Mouse (Mus musculus) myocyte (in vitro differentiated cells): ENCODE data around the gene Elovl3. TPM values are rescaled to one million over a fixed set of nuclear protein-coding genes. Genes with fewer than 3 reads are reported as not detected.
A peak's percentile ranks its signal among the peaks of the same experiment; 100 is the strongest.
"Not testable (repeated sequence)": the region's sequence is repeated elsewhere in the genome, so short reads cannot be mapped to it uniquely, and the experiment has no call there.

Source experiments
- H3K27me3 ChIP-seq: one replicate; pipeline ENCODE4 v1.6.1; 2011; ENCODE audit not compliant: control insufficient read depth, insufficient read depth, insufficient read length
- H3K36me3 ChIP-seq: one replicate; pipeline ENCODE4 v1.6.1; 2011; ENCODE audit not compliant: control insufficient read depth, insufficient read depth
- H3K4me2 ChIP-seq: one replicate; pipeline ENCODE4 v1.6.1; 2011; ENCODE audit warnings: low read depth, control low read depth
- H3K4me3 ChIP-seq: one replicate; pipeline ENCODE4 v1.5.1; 2011; ENCODE audit warnings: mild to moderate bottlenecking, control low read depth, moderate library complexity
- H3K79me2 ChIP-seq: one replicate; pipeline ENCODE4 v1.6.1; 2011; ENCODE audit not compliant: control insufficient read depth, insufficient read depth
- H3ac ChIP-seq: one replicate; pipeline ENCODE4 v1.6.1; 2011; ENCODE audit not compliant: control insufficient read depth, insufficient read length
- CEBPB ChIP-seq: IDR thresholded peaks from 2 replicates; pipeline ENCODE4 v1.6.1; 2011; ENCODE audit warnings: mild to moderate bottlenecking, moderate library complexity; ENCODE audit not compliant: poor library complexity, insufficient read depth, severe bottlenecking
- E2F4 ChIP-seq: IDR thresholded peaks from one replicate; pipeline ENCODE4 v1.6.1; 2011; ENCODE audit warnings: mild to moderate bottlenecking, control low read depth, moderate library complexity; ENCODE audit not compliant: insufficient read depth
- MAX ChIP-seq: IDR thresholded peaks from one replicate; pipeline ENCODE4 v1.6.1; 2011; ENCODE audit warnings: low read depth, mild to moderate bottlenecking, control low read depth
- MYOD1 ChIP-seq, 3 experiments: IDR thresholded peaks; one replicate each; pipeline ENCODE4 v1.6.1; 2011; ENCODE audit warnings: control low read depth in 2 of 3, low read depth in 2 of 3, mild to moderate bottlenecking in 2 of 3, moderate library complexity in 1 of 3; ENCODE audit not compliant: insufficient read length in 2 of 3, control insufficient read depth in 1 of 3
- MYOG ChIP-seq, 3 experiments: IDR thresholded peaks; one replicate each; pipeline ENCODE4 v1.6.1; 2011; ENCODE audit warnings: control low read depth in 2 of 3, low read depth in 2 of 3, mild to moderate bottlenecking in 2 of 3; ENCODE audit not compliant: insufficient read length in 2 of 3, control insufficient read depth in 1 of 3, insufficient read depth in 1 of 3
- POLR2A ChIP-seq: IDR thresholded peaks from one replicate; pipeline ENCODE4 v1.6.1; 2011; ENCODE audit warnings: low read depth, mild to moderate bottlenecking, control low read depth, moderate library complexity; ENCODE audit not compliant: insufficient read length
- POLR2AphosphoS2 ChIP-seq: IDR thresholded peaks from one replicate; pipeline ENCODE4 v1.6.1; 2011; ENCODE audit warnings: low read depth, control low read depth; ENCODE audit not compliant: insufficient read length
- REST ChIP-seq: IDR thresholded peaks from one replicate; pipeline ENCODE4 v1.6.1; 2011; ENCODE audit warnings: mild to moderate bottlenecking, control low read depth, moderate library complexity; ENCODE audit not compliant: insufficient read depth, insufficient read length
- SRF ChIP-seq: IDR thresholded peaks from one replicate; pipeline ENCODE4 v1.6.1; 2011; ENCODE audit warnings: low read depth; ENCODE audit not compliant: control insufficient read depth, insufficient read length
- TCF12 ChIP-seq: IDR thresholded peaks from one replicate; pipeline ENCODE4 v1.6.1; 2011; ENCODE audit warnings: mild to moderate bottlenecking, control low read depth; ENCODE audit not compliant: poor library complexity, insufficient read depth, severe bottlenecking
- TCF3 ChIP-seq: IDR thresholded peaks from one replicate; pipeline ENCODE4 v1.6.1; 2011; ENCODE audit warnings: low read depth, control low read depth; ENCODE audit not compliant: insufficient read length
- USF1 ChIP-seq: IDR thresholded peaks from one replicate; pipeline ENCODE4 v1.6.1; 2011; ENCODE audit warnings: low read depth, mild to moderate bottlenecking, control low read depth, moderate library complexity
- polyA plus RNA-seq: library from polyadenylated mRNA; unstranded; fragments of >200 nt; fragmentation: generic; extraction: Trizol; gene quantifications from one replicate; pipeline ENCODE4 v1.2.1, GENCODE M21; 2012; ENCODE audit warnings: missing spikeins

Gene Elovl3
- polyA plus RNA-seq, 1 experiment = 0.50 TPM

- peak within 1 kb of the TSS; percentile 34 for H3K4me3 ChIP-seq
- H3K79me2 ChIP-seq = peaks cover 3% of the 10 kb centered on the region
- H3K27me3 ChIP-seq = no peaks in the 10 kb centered on the region
- peak within 1 kb of the TSS; percentile 98 for H3K4me2 ChIP-seq
- no peaks in the 10 kb centered on the region for H3K36me3 ChIP-seq
- no peak for TF ChIP-seq E2F4
- TF ChIP-seq MYOD1 (IDR thresholded peaks at IDR 0.05; ENCODE audit: control insufficient read depth in 1 of 3, insufficient read length in 2 of 3, low read depth in 2 of 3) = peak in 1 of 3 experiments; percentile 2
- TF ChIP-seq MYOG (IDR thresholded peaks at IDR 0.05; ENCODE audit: control insufficient read depth in 1 of 3, insufficient read depth in 1 of 3, insufficient read length in 2 of 3, low read depth in 2 of 3) = peak in 2 of 3 experiments; percentile 41 to 60
- H3ac ChIP-seq = peak within 1 kb of the TSS; percentile 43
These were observed 16.0 kb downstream of the Elovl3 start, which contains the start of gene Pitx3 for GRCm38 (mm10) chr19:46147511-46148371. Gene Pitx3, minus strand, starts transcription at chr19:46148326.

DNA sequence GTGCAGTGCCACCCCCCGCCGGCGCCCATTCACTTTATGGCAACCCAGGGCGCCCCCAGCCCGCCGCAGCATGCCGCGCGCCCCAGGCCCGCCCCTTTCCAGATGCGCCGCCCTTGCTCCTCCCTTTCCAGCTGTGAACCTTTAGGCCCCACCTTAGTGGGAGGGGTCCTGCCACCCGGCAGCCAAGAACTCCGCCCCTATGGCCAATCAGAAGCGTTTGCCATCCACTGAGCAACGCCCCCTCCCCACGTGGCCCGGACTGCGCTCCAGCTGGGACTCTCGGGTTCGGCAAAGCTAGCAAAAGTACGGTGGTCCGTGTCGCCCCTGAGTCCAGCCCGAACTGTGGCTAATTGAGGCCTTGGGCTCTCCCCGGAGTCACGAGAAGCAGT is 16.7 kb downstream of the Elovl3 start:
- no peaks in the 10 kb centered on the region for H3K27me3 ChIP-seq
- H3K79me2 ChIP-seq = peaks cover 9% of the 10 kb centered on the region
- peak overlapping the region; percentile 34 for H3K4me3 ChIP-seq
- TF ChIP-seq USF1 (peak; percentile 86), E2F4 (no peak), POLR2AphosphoS2 (no peak), MYOD1 (IDR thresholded peaks at IDR 0.05; ENCODE audit: control insufficient read depth in 1 of 3, insufficient read length in 2 of 3, low read depth in 2 of 3) (no peak), POLR2A (peak; percentile 49), MAX (no peak)
- peak overlapping the region; percentile 98 for H3K4me2 ChIP-seq
- peak overlapping the region; percentile 43 for H3ac ChIP-seq
- H3K36me3 ChIP-seq = no peaks in the 10 kb centered on the region

DNA sequence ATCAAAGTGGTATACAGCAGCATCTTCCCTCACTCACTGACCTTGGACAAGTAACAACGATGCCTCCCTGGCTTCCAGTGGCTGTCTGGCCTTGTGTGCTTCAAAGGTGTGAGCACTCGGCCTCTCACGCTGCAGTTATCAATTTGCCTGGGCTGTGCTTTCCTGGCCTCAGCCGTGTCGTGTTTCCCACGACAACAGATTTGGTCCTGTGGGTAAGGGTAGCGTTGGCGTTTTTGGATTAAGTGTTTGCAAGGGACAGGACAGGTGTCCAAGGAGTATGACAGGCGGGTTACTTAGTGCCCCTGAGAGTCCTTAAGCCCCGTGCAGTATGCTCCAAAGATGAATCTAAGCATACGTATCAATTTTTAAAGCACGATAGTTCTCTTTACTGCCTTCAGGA is 17.4 kb downstream of the Elovl3 start:
- H3K4me2 ChIP-seq = peak overlapping the region; percentile 98
- no peaks in the 10 kb centered on the region for H3K36me3 ChIP-seq
- TF ChIP-seq MAX = no peak
- TF ChIP-seq MYOD1 (IDR thresholded peaks at IDR 0.05; ENCODE audit: control insufficient read depth in 1 of 3, insufficient read length in 2 of 3, low read depth in 2 of 3) = peak in 1 of 3 experiments; percentile 26
- TF ChIP-seq SRF = no peak
- no peak for TF ChIP-seq USF1
- TF ChIP-seq MYOG (IDR thresholded peaks at IDR 0.05; ENCODE audit: control insufficient read depth in 1 of 3, insufficient read depth in 1 of 3, insufficient read length in 2 of 3, low read depth in 2 of 3) = no peak
- H3K4me3 ChIP-seq = peak overlapping the region; percentile 34
- H3ac ChIP-seq = no peak overlapping the region
- H3K79me2 ChIP-seq = peaks cover 17% of the 10 kb centered on the region
- no peaks in the 10 kb centered on the region for H3K27me3 ChIP-seq

- Histone ChIP-seq H3K4me2 (peak within 1 kb of the TSS; percentile 90), H3K36me3 (no peaks in the 10 kb centered on the region), H3K27me3 (no peaks in the 10 kb centered on the region), H3K79me2 (peaks cover 48% of the 10 kb centered on the region), H3ac (peak within 1 kb of the TSS; percentile 29), H3K4me3 (peak within 1 kb of the TSS; percentile 72)
- TF ChIP-seq POLR2AphosphoS2 = peak; percentile 94
- no peak for TF ChIP-seq MAX
- no peak for TF ChIP-seq TCF12
- no peak for TF ChIP-seq REST
- TF ChIP-seq POLR2A = peak; percentile 95
- peak; percentile 69 for TF ChIP-seq SRF
- no peak for TF ChIP-seq CEBPB
- peak; percentile 58 for TF ChIP-seq E2F4
- peak in 1 of 3 experiments; percentile 1 for TF ChIP-seq MYOD1 (IDR thresholded peaks at IDR 0.05; ENCODE audit: control insufficient read depth in 1 of 3, insufficient read length in 2 of 3, low read depth in 2 of 3)
- TF ChIP-seq MYOG (IDR thresholded peaks at IDR 0.05; ENCODE audit: control insufficient read depth in 1 of 3, insufficient read depth in 1 of 3, insufficient read length in 2 of 3, low read depth in 2 of 3) = no peak
- TF ChIP-seq TCF3 = no peak
- no peak for TF ChIP-seq USF1
These were observed 20.6 kb downstream of the Elovl3 start, which contains the start of gene Gbf1 for GRCm38 (mm10) chr19:46152127-46152803. Gene Gbf1, plus strand, starts transcription at chr19:46152509.

- TF ChIP-seq MYOD1 (IDR thresholded peaks at IDR 0.05; ENCODE audit: control insufficient read depth in 1 of 3, insufficient read length in 2 of 3, low read depth in 2 of 3) (peak in 2 of 3 experiments; percentile 65 to 91), TCF12 (no peak), E2F4 (no peak), SRF (no peak), REST (no peak)
- no peaks in the 10 kb centered on the region for H3K27me3 ChIP-seq
- peaks cover 32% of the 10 kb centered on the region for H3K36me3 ChIP-seq
- H3K79me2 ChIP-seq = peaks cover 30% of the 10 kb centered on the region
- no peak overlapping the region for H3K4me2 ChIP-seq
- no peak overlapping the region for H3ac ChIP-seq
- H3K4me3 ChIP-seq = no peak overlapping the region
These were observed 34.3 kb downstream of the Elovl3 start for GRCm38 (mm10) chr19:46165950-46166349.

- not testable (repeated sequence) for H3K27me3 ChIP-seq, H3K4me2 ChIP-seq, H3K4me3 ChIP-seq, H3ac ChIP-seq
- Histone ChIP-seq H3K36me3 (peaks cover 44% of the 10 kb centered on the region), H3K79me2 (peaks cover 18% of the 10 kb centered on the region)
These were observed 35.5 kb downstream of the Elovl3 start for GRCm38 (mm10) chr19:46167169-46167568.
